Mouse (Mus musculus) liver, embryonic 12.5 days (tissue): ENCODE data around the gene Vmn1r239-ps. TPM values are rescaled to one million over a fixed set of nuclear protein-coding genes. Genes with fewer than 3 reads are reported as not detected.
"Not testable (repeated sequence)": the region's sequence is repeated elsewhere in the genome, so short reads cannot be mapped to it uniquely, and the experiment has no call there.

Experiments used
- ATAC-seq: fragments of 200-750 bp; cut with Nextera tagmentation; 2 replicates; pipeline ENCODE4 v1.8.0; 2017; ENCODE audit warnings: moderate number of reproducible peaks, mild to moderate bottlenecking, moderate library complexity
- H3K27ac ChIP-seq: fragments of 300-500 bp; sonication (generic); 2 replicates; pipeline ENCODE4 v1.5.1; 2016; ENCODE audit warnings: mild to moderate bottlenecking
- H3K27me3 ChIP-seq: fragments of 300-500 bp; sonication (generic); replicated peaks from 2 replicates; pipeline ENCODE4 v1.6.1; 2016; ENCODE audit warnings: mild to moderate bottlenecking, moderate library complexity
- H3K36me3 ChIP-seq: fragments of 300-500 bp; sonication (generic); 2 replicates; pipeline ENCODE4 v1.6.1; 2016; ENCODE audit warnings: mild to moderate bottlenecking, moderate library complexity
- H3K4me1 ChIP-seq: fragments of 300-500 bp; sonication (generic); 2 replicates; pipeline ENCODE4 v1.6.1; 2016
- H3K4me2 ChIP-seq: fragments of 300-500 bp; sonication (generic); 2 replicates; pipeline ENCODE4 v1.6.1; 2016; ENCODE audit warnings: mild to moderate bottlenecking, moderate library complexity
- H3K4me3 ChIP-seq: fragments of 300-500 bp; sonication (generic); 2 replicates; pipeline ENCODE4 v1.5.1; 2016; ENCODE audit warnings: mild to moderate bottlenecking, moderate library complexity
- H3K9ac ChIP-seq: fragments of 300-500 bp; sonication (generic); 2 replicates; pipeline ENCODE4 v1.6.1; 2016; ENCODE audit warnings: mild to moderate bottlenecking, moderate library complexity
- H3K9me3 ChIP-seq: fragments of 300-500 bp; sonication (generic); replicated peaks from 2 replicates; pipeline ENCODE4 v1.6.1; 2016; ENCODE audit warnings: mild to moderate bottlenecking, moderate library complexity
- WGBS: fragments of 180-500 bp; shearing (Covaris S2); methylation state at CpG from one replicate; pipeline ENCODE4 v1.1.7; 2016; ENCODE audit not compliant: insufficient replicate concordance; 5-methylcytosine and 5-hydroxymethylcytosine counted together
- polyA plus RNA-seq: library from polyadenylated mRNA; unstranded; fragments of >200 nt; fragmentation: Nextera tagmentation; extraction: Ambion mirVana; gene quantifications from 2 replicates; pipeline ENCODE4 v1.2.1, GENCODE M21; 2016

Vmn1r239-ps gene
- not detected in 2 replicates for polyA plus RNA-seq

DNA sequence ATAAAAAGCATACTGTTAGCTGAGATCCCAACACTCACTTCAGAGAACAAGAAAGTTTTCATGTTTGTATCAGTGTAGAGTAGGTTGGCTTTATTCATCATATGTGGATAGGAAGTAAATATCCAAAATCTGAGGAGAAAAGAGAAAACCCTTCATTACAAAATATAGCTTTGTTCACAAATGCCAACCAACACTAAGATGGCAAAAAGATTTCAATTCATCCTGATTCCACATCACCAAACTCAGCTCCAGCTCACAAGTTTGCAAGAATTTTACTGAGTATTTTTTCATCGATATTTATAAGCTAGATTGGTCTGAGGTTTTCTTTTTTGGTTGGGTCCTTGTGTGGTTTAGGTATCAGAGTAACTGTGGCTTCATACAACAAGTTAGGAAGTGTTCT lies at the start of gene Vmn1r239-ps:
TSS of gene Vmn1r239-ps (minus strand) at position 101 of the 400 bp plus-strand sequence.
- H3K4me2 ChIP-seq, H3K27me3 ChIP-seq, H3K4me1 ChIP-seq, H3K9ac ChIP-seq, ATAC-seq, H3K9me3 ChIP-seq, H3K4me3 ChIP-seq, H3K27ac ChIP-seq, H3K36me3 ChIP-seq: not testable (repeated sequence)
- WGBS, result 38% methylated on average over 1 of the region's 1 CpGs

DNA sequence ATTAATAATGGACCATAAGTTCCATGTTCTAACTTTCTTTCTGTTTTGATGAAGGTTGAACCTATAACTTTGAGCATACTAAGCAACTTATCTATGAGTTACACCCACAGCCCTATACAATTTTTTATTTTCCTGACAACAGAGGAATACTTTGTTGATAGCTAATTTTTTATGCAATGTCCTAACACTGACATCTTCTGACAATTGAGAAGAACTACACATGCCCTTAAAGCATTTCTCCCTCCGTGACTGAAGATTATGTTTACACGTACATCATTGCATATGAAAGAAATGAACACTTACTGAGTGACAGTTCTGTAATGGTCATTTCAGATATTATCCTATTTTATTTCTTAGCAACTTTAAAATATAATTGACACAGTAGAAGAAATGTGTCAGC lies 36.0 kb upstream of the Vmn1r239-ps start:
- no peak overlapping the region for H3K27ac ChIP-seq
- no peak overlapping the region for H3K4me3 ChIP-seq
- H3K27me3 ChIP-seq, result no peaks in the 10 kb centered on the region
- WGBS, result 62% methylated on average over 2 of the region's 2 CpGs
- H3K9me3 ChIP-seq, result no peaks in the 10 kb centered on the region
- ATAC-seq, result no peak
- H3K4me2 ChIP-seq, result no peak overlapping the region
- no peak overlapping the region for H3K9ac ChIP-seq
- H3K36me3 ChIP-seq, result no peaks in the 10 kb centered on the region
- no peaks in the 10 kb centered on the region for H3K4me1 ChIP-seq

DNA sequence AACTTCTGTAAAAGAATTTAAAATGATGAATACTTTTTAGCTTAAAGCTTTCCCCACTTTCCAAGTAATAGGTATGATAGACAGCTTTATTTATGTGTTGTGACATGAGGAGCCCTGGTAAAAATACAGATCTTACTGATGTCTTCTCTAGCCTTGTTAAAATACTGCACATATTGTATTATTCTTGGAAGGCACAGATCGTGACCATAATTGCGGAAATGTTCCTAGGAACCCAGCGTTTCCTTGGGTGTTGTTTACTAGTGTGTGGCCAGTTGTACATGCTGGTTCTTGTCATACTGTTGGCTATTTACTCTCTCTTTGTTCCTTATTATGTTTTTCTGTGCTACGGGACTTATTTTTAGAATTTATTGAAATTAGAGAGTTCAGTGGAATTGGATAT lies 10.1 kb downstream of the Vmn1r239-ps start:
- no peak overlapping the region for H3K9ac ChIP-seq
- ATAC-seq, result no peak
- no peaks in the 10 kb centered on the region for H3K27me3 ChIP-seq
- no peaks in the 10 kb centered on the region for H3K9me3 ChIP-seq
- WGBS, result 72% methylated on average over 4 of the region's 4 CpGs
- H3K4me3 ChIP-seq, result no peak overlapping the region
- no peak overlapping the region for H3K27ac ChIP-seq
- H3K36me3 ChIP-seq, result no peaks in the 10 kb centered on the region
- H3K4me1 ChIP-seq, result no peaks in the 10 kb centered on the region
- H3K4me2 ChIP-seq, result no peak overlapping the region

DNA sequence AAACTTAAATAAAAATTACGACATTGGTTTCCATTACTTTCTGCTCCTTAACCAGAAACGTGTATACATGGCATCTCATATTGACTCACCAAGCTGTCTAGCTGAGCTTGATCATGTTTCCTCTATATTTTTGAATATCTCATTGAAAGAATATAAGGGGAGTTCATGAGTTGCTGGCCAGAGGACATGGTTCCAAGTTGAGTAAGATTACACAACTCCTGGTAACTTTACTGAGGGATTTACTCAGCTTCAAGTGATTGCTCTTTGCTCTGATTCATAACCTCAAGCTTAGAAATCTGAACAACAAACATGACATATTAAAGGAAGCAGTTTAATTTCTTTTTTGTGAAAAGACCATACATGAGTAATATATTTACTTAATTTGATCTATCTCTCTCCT lies 18.1 kb downstream of the Vmn1r239-ps start:
- no peak overlapping the region for H3K9ac ChIP-seq
- 66% methylated on average over 2 of the region's 2 CpGs for WGBS
- H3K4me3 ChIP-seq, result no peak overlapping the region
- ATAC-seq, result no peak
- no peaks in the 10 kb centered on the region for H3K9me3 ChIP-seq
- no peak overlapping the region for H3K27ac ChIP-seq
- no peaks in the 10 kb centered on the region for H3K27me3 ChIP-seq
- no peaks in the 10 kb centered on the region for H3K36me3 ChIP-seq
- no peaks in the 10 kb centered on the region for H3K4me1 ChIP-seq
- no peak overlapping the region for H3K4me2 ChIP-seq

DNA sequence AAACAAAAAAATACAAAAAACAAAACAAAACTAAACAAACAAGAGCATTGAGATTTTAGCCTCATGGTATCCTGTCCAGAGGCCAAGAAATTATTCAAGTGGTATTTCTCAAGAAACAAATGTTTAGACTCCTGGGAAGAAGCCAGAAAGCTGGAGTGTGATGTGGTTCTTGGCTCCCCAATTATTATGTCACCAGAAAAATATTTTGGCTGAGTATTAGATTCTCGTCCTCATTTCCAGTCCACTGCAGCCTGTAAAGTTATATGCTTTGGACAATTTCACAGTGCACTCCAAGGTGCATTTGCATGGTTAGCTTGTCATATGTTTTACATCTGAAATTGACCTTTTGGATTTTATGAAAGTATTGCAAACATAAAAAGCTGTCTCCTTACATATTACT lies 23.8 kb downstream of the Vmn1r239-ps start:
- H3K4me1 ChIP-seq, result no peaks in the 10 kb centered on the region
- H3K27ac ChIP-seq, result no peak overlapping the region
- no peak for ATAC-seq
- 47% methylated on average over 1 of the region's 1 CpGs for WGBS
- no peaks in the 10 kb centered on the region for H3K9me3 ChIP-seq
- H3K27me3 ChIP-seq, result no peaks in the 10 kb centered on the region
- no peaks in the 10 kb centered on the region for H3K36me3 ChIP-seq
- no peak overlapping the region for H3K9ac ChIP-seq
- H3K4me3 ChIP-seq, result no peak overlapping the region
- H3K4me2 ChIP-seq, result no peak overlapping the region

DNA sequence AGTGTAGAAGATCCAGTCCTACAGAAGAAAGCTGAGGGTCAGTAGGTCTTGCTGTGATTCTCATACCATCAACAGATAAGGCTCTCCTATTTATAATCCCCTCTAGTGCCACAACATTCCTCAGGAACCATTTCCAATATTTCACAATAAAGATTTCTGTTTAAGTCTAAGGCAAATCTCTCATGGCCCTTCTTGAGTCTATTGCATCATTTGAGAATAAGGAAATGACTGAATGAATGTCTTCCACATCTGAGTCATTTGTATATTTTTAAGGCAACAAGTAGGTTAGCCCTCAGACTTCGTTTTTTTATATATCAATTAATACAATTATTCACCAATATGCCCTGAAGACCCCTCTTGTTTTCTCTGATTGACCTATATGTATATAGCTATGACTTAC lies 24.4 kb downstream of the Vmn1r239-ps start, which contains the start of gene Il13ra2:
TSS of gene Il13ra2 (minus strand) at position 64 of the 400 bp plus-strand sequence.
- Histone ChIP-seq H3K4me1 (no peaks in the 10 kb centered on the region), H3K9ac (no peak within 1 kb of the TSS), H3K4me2 (no peak within 1 kb of the TSS), H3K27me3 (no peaks in the 10 kb centered on the region), H3K9me3 (no peaks in the 10 kb centered on the region), H3K36me3 (no peaks in the 10 kb centered on the region), H3K4me3 (no peak within 1 kb of the TSS), H3K27ac (no peak within 1 kb of the TSS)
- 20% methylated on average over 1 of the region's 1 CpGs for WGBS
- ATAC-seq, result no peak

Other genes with a start within 250 kb of the Vmn1r239-ps start
- gene Il13ra2, start 24.5 kb downstream of the Vmn1r239-ps start, polyA plus RNA-seq, result not detected in 2 replicates
- 0.44 and 0.86 TPM in 2 replicates for gene Lrch2, start 100.4 kb upstream of the Vmn1r239-ps start, polyA plus RNA-seq